Mouse (Mus musculus): ENCODE data around the gene Vmn1r5.

GRCm38 (mm10) chr6:56969973-56970372, at the start of gene Vmn1r5:
- TF ChIP-seq CTCF (IDR thresholded peaks at IDR 0.05; ENCODE audit: low read depth, low read length), result no peak
- TF ChIP-seq EP300 (IDR thresholded peaks at IDR 0.05; ENCODE audit: insufficient read depth, low read depth, low read length), result no peak

Data from ES-Bruce4 (cell line).